Mouse (Mus musculus) forebrain, embryonic 12.5 days (tissue): ENCODE measurements at regions not wholly inside any gene's neighbourhood (a gene's known extent, or its start where the extent isn't known, plus 50 kb on each side); places are given as distances from the start of the nearest gene placed in this dataset.
"Not testable (repeated sequence)": the region's sequence is repeated elsewhere in the genome, so short reads cannot be mapped to it uniquely, and the experiment has no call there.

ENCODE experiments used
- ATAC-seq: fragments of 200-750 bp; cut with Nextera tagmentation; 2 replicates; pipeline ENCODE4 v1.8.0; 2017; ENCODE audit warnings: moderate TSS enrichment; ENCODE audit not compliant: low FRiP score
- H3K27ac ChIP-seq: fragments of 300-500 bp; sonication (generic); 2 replicates; pipeline ENCODE4 v1.5.1; 2016; ENCODE audit warnings: mild to moderate bottlenecking
- H3K27me3 ChIP-seq: fragments of 300-500 bp; sonication (generic); 2 replicates; pipeline ENCODE4 v1.6.1; 2016; ENCODE audit warnings: mild to moderate bottlenecking
- H3K36me3 ChIP-seq: fragments of 300-500 bp; sonication (generic); replicated peaks from 2 replicates; pipeline ENCODE4 v1.6.1; 2016; ENCODE audit warnings: mild to moderate bottlenecking
- H3K4me1 ChIP-seq: fragments of 300-500 bp; sonication (generic); 2 replicates; pipeline ENCODE4 v1.6.1; 2016
- H3K4me2 ChIP-seq: fragments of 300-500 bp; sonication (generic); 2 replicates; pipeline ENCODE4 v1.6.1; 2016; ENCODE audit warnings: mild to moderate bottlenecking, moderate library complexity
- H3K4me3 ChIP-seq: fragments of 300-500 bp; sonication (generic); replicated peaks from 2 replicates; pipeline ENCODE4 v1.5.1; 2016; ENCODE audit warnings: mild to moderate bottlenecking
- H3K9ac ChIP-seq: fragments of 300-500 bp; sonication (generic); 2 replicates; pipeline ENCODE4 v1.6.1; 2016; ENCODE audit warnings: mild to moderate bottlenecking
- H3K9me3 ChIP-seq: fragments of 300-500 bp; sonication (generic); 2 replicates; pipeline ENCODE4 v1.6.1; 2016
- WGBS: fragments of 180-500 bp; shearing (Covaris S2); methylation state at CpG from one replicate; pipeline ENCODE4 v1.1.7; 2016; 5-methylcytosine and 5-hydroxymethylcytosine counted together

- 89% methylated on average over 8 of the region's 8 CpGs for WGBS
These were observed 76.1 kb upstream of the Cdk6 start for GRCm38 (mm10) chr5:3264988-3265738.

GRCm38 (mm10) chr5:3267021-3267420 is 74.3 kb upstream of the Cdk6 start:
- no peaks in the 10 kb centered on the region for H3K27me3 ChIP-seq
- H3K4me1 ChIP-seq, result no peaks in the 10 kb centered on the region
- ATAC-seq, result no peak
- H3K27ac ChIP-seq, result no peak overlapping the region
- H3K36me3 ChIP-seq, result no peaks in the 10 kb centered on the region
- H3K4me2 ChIP-seq, result no peak overlapping the region
- 84% methylated on average over 5 of the region's 5 CpGs for WGBS
- H3K9ac ChIP-seq, result no peak overlapping the region
- no peaks in the 10 kb centered on the region for H3K9me3 ChIP-seq
- no peak overlapping the region for H3K4me3 ChIP-seq

More at GRCm38 (mm10) chr5:3264988-3265738, 76.1 kb upstream of the Cdk6 start:
- not testable (repeated sequence) for ATAC-seq, H3K36me3 ChIP-seq, H3K4me3 ChIP-seq, H3K27me3 ChIP-seq, H3K27ac ChIP-seq, H3K9ac ChIP-seq, H3K4me1 ChIP-seq, H3K9me3 ChIP-seq, H3K4me2 ChIP-seq

GRCm38 (mm10) chr5:3269760-3270159 is 71.5 kb upstream of the Cdk6 start:
- 88% methylated on average over 7 of the region's 7 CpGs for whole genome bisulfite sequencing
- no peak overlapping the region for H3K4me2 ChIP-seq
- no peak for ATAC-seq
- no peaks in the 10 kb centered on the region for H3K9me3 ChIP-seq
- no peaks in the 10 kb centered on the region for H3K36me3 ChIP-seq
- no peak overlapping the region for H3K9ac ChIP-seq
- H3K4me1 ChIP-seq, result no peaks in the 10 kb centered on the region
- no peaks in the 10 kb centered on the region for H3K27me3 ChIP-seq
- no peak overlapping the region for H3K4me3 ChIP-seq
- H3K27ac ChIP-seq, result no peak overlapping the region

- WGBS, result 84% methylated on average over 1 of the region's 1 CpGs
- H3K9me3 ChIP-seq, H3K4me2 ChIP-seq, ATAC-seq, H3K27me3 ChIP-seq, H3K4me3 ChIP-seq, H3K9ac ChIP-seq, H3K36me3 ChIP-seq, H3K4me1 ChIP-seq, H3K27ac ChIP-seq: not testable (repeated sequence)
These were observed 68.1 kb upstream of the Cdk6 start for GRCm38 (mm10) chr5:3273140-3273539.

- H3K9me3 ChIP-seq, H3K27me3 ChIP-seq, H3K4me3 ChIP-seq, H3K27ac ChIP-seq, H3K9ac ChIP-seq, H3K4me2 ChIP-seq, ATAC-seq, H3K36me3 ChIP-seq, H3K4me1 ChIP-seq: not testable (repeated sequence)
- WGBS, result 89% methylated on average over 16 of the region's 16 CpGs
These were observed 64.0 kb upstream of the Cdk6 start for GRCm38 (mm10) chr5:3277241-3277640.

- H3K27ac ChIP-seq, H3K4me3 ChIP-seq, H3K4me1 ChIP-seq, ATAC-seq, H3K9ac ChIP-seq, H3K27me3 ChIP-seq, H3K9me3 ChIP-seq, H3K4me2 ChIP-seq, H3K36me3 ChIP-seq: not testable (repeated sequence)
- WGBS, result 86% methylated on average over 5 of the region's 5 CpGs
These were observed 62.3 kb upstream of the Cdk6 start for GRCm38 (mm10) chr5:3278956-3279355.

GRCm38 (mm10) chr5:3281911-3282506 is 59.3 kb upstream of the Cdk6 start:
- whole genome bisulfite sequencing, result 66% methylated on average over 8 of the region's 8 CpGs
- not testable (repeated sequence) for H3K9me3 ChIP-seq, H3K4me1 ChIP-seq, ATAC-seq, H3K4me2 ChIP-seq, H3K27ac ChIP-seq, H3K27me3 ChIP-seq, H3K4me3 ChIP-seq, H3K36me3 ChIP-seq, H3K9ac ChIP-seq

- no peak overlapping the region for H3K4me3 ChIP-seq
- no peaks in the 10 kb centered on the region for H3K36me3 ChIP-seq
- H3K27ac ChIP-seq, result no peak overlapping the region
- no peaks in the 10 kb centered on the region for H3K4me1 ChIP-seq
- ATAC-seq, result no peak
- H3K27me3 ChIP-seq, result no peaks in the 10 kb centered on the region
- H3K9me3 ChIP-seq, result 0 out of 2 replicates have a peak, but pooled peaks cover 2% of the 10 kb centered on the region
- H3K4me2 ChIP-seq, result no peak overlapping the region
- 88% methylated on average over 3 of the region's 3 CpGs for WGBS
- H3K9ac ChIP-seq, result no peak overlapping the region
These were observed 58.2 kb upstream of the Cdk6 start for GRCm38 (mm10) chr5:3283083-3283482.

GRCm38 (mm10) chr5:3284335-3284734 is 57.0 kb upstream of the Cdk6 start:
- H3K27me3 ChIP-seq, H3K9ac ChIP-seq, H3K36me3 ChIP-seq, ATAC-seq, H3K4me3 ChIP-seq, H3K4me2 ChIP-seq, H3K4me1 ChIP-seq, H3K27ac ChIP-seq, H3K9me3 ChIP-seq: not testable (repeated sequence)
- 94% methylated on average over 1 of the region's 1 CpGs for WGBS

GRCm38 (mm10) chr5:3289991-3290417 is 51.3 kb upstream of the Cdk6 start:
- H3K4me2 ChIP-seq, H3K4me3 ChIP-seq, H3K9ac ChIP-seq, H3K27me3 ChIP-seq, H3K9me3 ChIP-seq, H3K36me3 ChIP-seq, H3K4me1 ChIP-seq: not testable (repeated sequence)
- peak; percentile 83; the same call in 1 of the 2 replicates for ATAC-seq
- 0 out of 2 replicates have a peak overlapping the region, but pooled peaks have one; percentile 25 for H3K27ac ChIP-seq
- WGBS, result 8% methylated on average over 8 of the region's 8 CpGs
